Mouse (Mus musculus): ENCODE results near the gene Sec14l1. TPM values are rescaled to one million over a fixed set of nuclear protein-coding genes. Genes with fewer than 3 reads are reported as not detected.
A peak's percentile ranks its signal among the peaks of the same experiment; 100 is the strongest.

Sec14l1 gene
- total and polyA plus RNA-seq, 3 experiments: 42.0 to 55.9 TPM; not detected in 1

DNA sequence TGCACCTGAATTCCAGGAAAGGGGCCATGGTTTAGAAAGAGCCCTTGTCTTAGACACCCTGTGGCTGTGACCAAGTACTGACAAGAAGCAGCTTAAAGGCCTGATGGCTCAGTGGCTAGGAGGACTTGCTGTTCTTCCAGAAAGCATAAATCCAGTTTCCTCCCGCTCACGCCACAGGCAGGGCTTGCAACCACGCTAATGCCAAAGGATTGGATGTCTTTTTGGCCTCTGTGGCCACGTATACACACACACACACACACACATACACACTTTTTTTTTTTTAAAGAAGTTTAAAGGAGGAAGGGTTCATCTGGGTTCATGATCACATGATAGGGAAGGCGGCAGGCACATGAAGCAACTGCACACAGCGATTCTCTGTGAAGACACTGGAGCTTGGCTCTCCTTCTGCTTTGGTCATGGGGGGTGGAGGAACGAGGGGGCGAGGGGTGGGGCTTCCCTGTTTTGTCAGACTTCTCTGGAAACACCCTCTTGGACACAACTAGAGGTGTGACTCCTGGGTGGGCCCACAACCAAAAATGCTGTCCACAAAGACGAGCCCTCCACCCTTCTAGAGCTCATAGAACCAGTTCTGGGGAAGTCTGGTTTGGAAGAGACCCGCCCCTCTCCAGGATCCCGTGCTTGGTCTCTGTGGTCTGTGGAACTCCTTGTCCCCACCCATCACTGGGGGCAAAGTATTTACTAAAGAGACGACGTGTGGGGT is 26.5 kb upstream of the Sec14l1 start (continued):
- 0 out of 2 replicates have a peak, but pooled peaks have one; percentile 4 for TF ChIP-seq TCF12 (IDR thresholded peaks at IDR 0.05; ENCODE audit: low read depth, low read length)

GRCm38 (mm10) chr11:117089673-117090419 is 25.1 kb upstream of the Sec14l1 start:
- Histone ChIP-seq H3K9ac (ENCODE audit: control insufficient read depth, low read depth, low read length, poor library complexity, severe bottlenecking) (peak overlapping the region; percentile 46), H3K4me3 (ENCODE audit: control insufficient read depth in 1 of 2, insufficient read depth in 1 of 2, low read depth in 2 of 2, low read length in 2 of 2) (no peak overlapping the region), H3K27me3 (ENCODE audit: control insufficient read depth in 1 of 2, insufficient read depth in 2 of 2, low read length in 2 of 2) (no peaks in the 10 kb centered on the region), H3K27ac (ENCODE audit: control insufficient read depth, low read depth, low read length) (peak overlapping the region; percentile 69), H3K36me3 (ENCODE audit: control insufficient read depth in 1 of 2, insufficient read depth in 2 of 2, low read length in 2 of 2) (peaks cover 0 to 37% of the 10 kb centered on the region in 2 experiments; a peak in 2 of 4 replicates), H3K9me3 (replicated peaks; ENCODE audit: insufficient read depth, low read length) (no peaks in the 10 kb centered on the region), H3K79me2 (ENCODE audit: control insufficient read depth, insufficient read depth, low read length, poor library complexity) (no peaks in the 10 kb centered on the region), H3K4me1 (ENCODE audit: control insufficient read depth in 1 of 2, insufficient read depth in 2 of 2, low read length in 2 of 2) (peaks cover 35 to 39% of the 10 kb centered on the region in 2 experiments)
- peak; percentile 73 for DNase-seq (ENCODE audit: low read depth, low spot score)
- TF ChIP-seq TBP (IDR thresholded peaks at IDR 0.05; ENCODE audit: low read depth, low read length): no peak
- TF ChIP-seq EP300 (IDR thresholded peaks at IDR 0.05; ENCODE audit: low read depth in 1 of 2, low read length in 2 of 2): peak; percentile 67 to 69; a peak in 2 of 4 replicates
- no peak for TF ChIP-seq ZKSCAN1 (IDR thresholded peaks at IDR 0.05; ENCODE audit: low read depth, low read length)
- TF ChIP-seq ETS1 (IDR thresholded peaks at IDR 0.05; ENCODE audit: low read depth, low read length): peak; percentile 85
- no peak for TF ChIP-seq ZC3H11A (IDR thresholded peaks at IDR 0.05; ENCODE audit: low read depth, low read length)
- TF ChIP-seq SMC3 (IDR thresholded peaks at IDR 0.05; ENCODE audit: low read depth, low read length): no peak
- no peak for TF ChIP-seq ZMIZ1 (IDR thresholded peaks at IDR 0.05; ENCODE audit: low read depth, low read length)
- no peak for TF ChIP-seq E2F4 (IDR thresholded peaks at IDR 0.05; ENCODE audit: borderline replicate concordance, low read depth, low read length)
- 0 out of 2 replicates have a peak, but pooled peaks have one; percentile 18 for TF ChIP-seq JUND (IDR thresholded peaks at IDR 0.05; ENCODE audit: low read depth, low read length)
- TF ChIP-seq POLR2AphosphoS5 (IDR thresholded peaks at IDR 0.05; ENCODE audit: borderline replicate concordance, low read depth, low read length): no peak
- peak in 1 of 2 experiments; percentile 49; a peak in 1 of 4 replicates for TF ChIP-seq POLR2A (IDR thresholded peaks at IDR 0.05; ENCODE audit: control insufficient read depth in 1 of 2, insufficient read depth in 1 of 2, low read depth in 1 of 2, low read length in 2 of 2, poor library complexity in 1 of 2)
- TF ChIP-seq NRF1 (IDR thresholded peaks at IDR 0.05; ENCODE audit: insufficient read depth, low read depth, low read length, poor library complexity, severe bottlenecking): no peak
- TF ChIP-seq GABPA (IDR thresholded peaks at IDR 0.05; ENCODE audit: low read depth, low read length): no peak
- TF ChIP-seq TAL1 (IDR thresholded peaks at IDR 0.05; ENCODE audit: low read length): no peak
- TF ChIP-seq UBTF (IDR thresholded peaks at IDR 0.05; ENCODE audit: borderline replicate concordance, insufficient read depth, low read depth, low read length): no peak
- no peak; the same call in none of the 2 replicates for TF ChIP-seq MXI1 (IDR thresholded peaks at IDR 0.05; ENCODE audit: low read depth, low read length)
- no peak for TF ChIP-seq USF2 (IDR thresholded peaks at IDR 0.05; ENCODE audit: borderline replicate concordance in 1 of 2, insufficient read depth in 1 of 2, low read depth in 1 of 2, low read length in 2 of 2)
- TF ChIP-seq MYB (IDR thresholded peaks at IDR 0.05; ENCODE audit: low read depth, low read length): 0 out of 2 replicates have a peak, but pooled peaks have one; percentile 48
- TF ChIP-seq MYC (IDR thresholded peaks at IDR 0.05; ENCODE audit: low read depth, low read length): peak; percentile 20; the same call in 1 of the 2 replicates
- TF ChIP-seq MAFK (IDR thresholded peaks at IDR 0.05; ENCODE audit: borderline replicate concordance, low read depth, low read length): no peak
- no peak for TF ChIP-seq ZNF384 (IDR thresholded peaks at IDR 0.05; ENCODE audit: low read depth, low read length)
- TF ChIP-seq MAZ (IDR thresholded peaks at IDR 0.05; ENCODE audit: low read depth, low read length): no peak
- TF ChIP-seq POLR2AphosphoS2 (IDR thresholded peaks at IDR 0.05; ENCODE audit: low read length): no peak
- TF ChIP-seq RCOR1 (IDR thresholded peaks at IDR 0.05; ENCODE audit: low read depth, low read length): peak; percentile 62
- no peak for TF ChIP-seq MAX (IDR thresholded peaks at IDR 0.05; ENCODE audit: low read length)
- TF ChIP-seq CHD1 (IDR thresholded peaks at IDR 0.05; ENCODE audit: low read depth, low read length): no peak
- peak; percentile 68 for TF ChIP-seq TCF12 (IDR thresholded peaks at IDR 0.05; ENCODE audit: low read depth, low read length)
- TF ChIP-seq GATA1 (IDR thresholded peaks at IDR 0.05; ENCODE audit: low read depth, low read length): peak; percentile 77
- peak; percentile 46; the same call in 1 of the 2 replicates for TF ChIP-seq BHLHE40 (IDR thresholded peaks at IDR 0.05; ENCODE audit: borderline replicate concordance, low read depth, low read length)
- no peak; the same call in 1 of the 2 replicates for TF ChIP-seq NELFE (IDR thresholded peaks at IDR 0.05; ENCODE audit: low read depth, low read length)
- peak; percentile 43; the same call in 1 of the 2 replicates for TF ChIP-seq KAT2A (conservative IDR thresholded peaks at IDR 0.05; ENCODE audit: low read depth, low read length)

Measured in MEL (cell line).